Mouse (Mus musculus): ENCODE results near the gene Mettl9. TPM values are rescaled to one million over a fixed set of nuclear protein-coding genes. Genes with fewer than 3 reads are reported as not detected.

Mettl9 gene
- 380 TPM for polyA plus RNA-seq (2014; fragmentation: Illumina TruSeq; extraction: RNeasy Lipid Tissue Mini Kit (QIAGEN cat#74804); ENCODE audit: low read depth, low replicate concordance)

GRCm38 (mm10) chr7:121033856-121034652 lies at the start of gene Mettl9:
Gene Mettl9 (plus strand): TSS chr7:121034445.

GRCm38 (mm10) chr7:121074281-121074680 lies 40.0 kb downstream of the Mettl9 start, which contains the start of gene Igsf6:
Gene Igsf6 (minus strand): TSS chr7:121074572.

GRCm38 (mm10) chr7:121081350-121081749 lies 47.1 kb downstream of the Mettl9 start, which contains the start of gene Otoa:
Gene Otoa (plus strand): TSS chr7:121081650.

Other genes starting within 250 kb of the Mettl9 start
- gene Gm5737, start 222.1 kb upstream of the Mettl9 start, polyA plus RNA-seq (2014; fragmentation: Illumina TruSeq; extraction: RNeasy Lipid Tissue Mini Kit (QIAGEN cat#74804); ENCODE audit: low read depth, low replicate concordance): not detected
- 18.6 TPM for gene Eef2k, start 191.6 kb upstream of the Mettl9 start, polyA plus RNA-seq (2014; fragmentation: Illumina TruSeq; extraction: RNeasy Lipid Tissue Mini Kit (QIAGEN cat#74804); ENCODE audit: low read depth, low replicate concordance)
- gene Polr3e, start 116.7 kb upstream of the Mettl9 start, polyA plus RNA-seq (2014; fragmentation: Illumina TruSeq; extraction: RNeasy Lipid Tissue Mini Kit (QIAGEN cat#74804); ENCODE audit: low read depth, low replicate concordance): 10.9 TPM
- gene Cdr2, start 52.1 kb upstream of the Mettl9 start, polyA plus RNA-seq (2014; fragmentation: Illumina TruSeq; extraction: RNeasy Lipid Tissue Mini Kit (QIAGEN cat#74804); ENCODE audit: low read depth, low replicate concordance): 12.8 TPM
- 0.41 TPM for gene Mfsd13b, start 51.9 kb upstream of the Mettl9 start, polyA plus RNA-seq (2014; fragmentation: Illumina TruSeq; extraction: RNeasy Lipid Tissue Mini Kit (QIAGEN cat#74804); ENCODE audit: low read depth, low replicate concordance)
- 7.3 TPM for gene Igsf6, start 40.1 kb downstream of the Mettl9 start, polyA plus RNA-seq (2014; fragmentation: Illumina TruSeq; extraction: RNeasy Lipid Tissue Mini Kit (QIAGEN cat#74804); ENCODE audit: low read depth, low replicate concordance)
- not detected for gene Otoa, start 47.2 kb downstream of the Mettl9 start, polyA plus RNA-seq (2014; fragmentation: Illumina TruSeq; extraction: RNeasy Lipid Tissue Mini Kit (QIAGEN cat#74804); ENCODE audit: low read depth, low replicate concordance)

Measured in sigmoid colon, adult 10 weeks (tissue).